Mouse (Mus musculus) induced T-regulatory cell, adult 2 months (primary cell): Measurements from ENCODE around the gene Zfp169.
A peak's percentile ranks its signal among the peaks of the same experiment; 100 is the strongest.
"Not testable (repeated sequence)": the region's sequence is repeated elsewhere in the genome, so short reads cannot be mapped to it uniquely, and the experiment has no call there.

Source experiments
- DNase-seq: peaks from one replicate; pipeline ENCODE4 v3.0.0-alpha.2; 2012; ENCODE audit warnings: low read depth

Zfp169 gene

DNA sequence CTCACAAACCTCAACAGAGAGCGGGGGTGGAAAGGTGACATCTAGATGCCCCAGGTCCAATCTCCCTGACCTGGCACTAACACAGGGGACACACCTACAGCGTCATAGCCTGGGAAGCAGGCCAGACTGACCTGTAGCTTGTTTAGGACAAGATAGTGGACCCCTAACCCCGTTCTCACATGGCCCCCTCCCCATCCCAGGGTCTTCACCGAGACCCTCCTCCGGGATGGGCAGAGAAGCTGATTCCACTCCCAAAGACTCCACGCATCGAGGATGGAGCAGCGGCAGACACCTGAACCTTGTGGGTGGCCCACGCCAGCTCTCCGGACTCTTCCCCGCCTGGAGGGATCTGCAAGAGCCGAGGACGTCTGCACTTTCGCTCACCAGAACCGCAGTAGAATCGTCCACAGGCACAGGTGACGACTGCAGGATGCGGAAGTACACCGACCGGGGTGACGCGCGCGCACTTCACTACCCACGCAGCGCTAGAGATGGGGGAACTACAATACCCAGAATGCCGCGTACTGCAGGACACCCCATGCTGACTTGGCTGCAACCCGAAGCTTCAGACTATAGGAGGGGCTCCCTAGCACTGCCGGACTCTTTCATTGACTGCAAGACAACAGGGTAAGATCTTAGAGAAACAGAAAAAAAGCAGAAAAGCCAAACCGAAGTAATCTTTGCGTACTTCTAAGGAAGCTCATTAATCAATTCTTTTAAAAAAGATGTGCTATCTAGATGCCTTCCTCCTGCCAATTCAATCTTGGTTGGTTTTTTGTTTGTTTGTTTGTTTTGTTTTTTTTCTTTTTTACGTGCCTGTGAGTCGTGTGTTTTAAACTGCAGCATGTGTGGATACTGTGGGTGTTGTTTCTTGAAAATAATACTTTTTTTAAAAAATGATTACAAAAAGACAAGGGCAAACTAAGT, at the start of gene Zfp169, which contains the start of gene A830005F24Rik:
Gene Zfp169 (minus strand): TSS at position 449 of the 927 bp plus-strand sequence.
Gene A830005F24Rik (plus strand): TSS at position 568 of the 927 bp plus-strand sequence.
- peak; percentile 96 for DNase-seq

DNA sequence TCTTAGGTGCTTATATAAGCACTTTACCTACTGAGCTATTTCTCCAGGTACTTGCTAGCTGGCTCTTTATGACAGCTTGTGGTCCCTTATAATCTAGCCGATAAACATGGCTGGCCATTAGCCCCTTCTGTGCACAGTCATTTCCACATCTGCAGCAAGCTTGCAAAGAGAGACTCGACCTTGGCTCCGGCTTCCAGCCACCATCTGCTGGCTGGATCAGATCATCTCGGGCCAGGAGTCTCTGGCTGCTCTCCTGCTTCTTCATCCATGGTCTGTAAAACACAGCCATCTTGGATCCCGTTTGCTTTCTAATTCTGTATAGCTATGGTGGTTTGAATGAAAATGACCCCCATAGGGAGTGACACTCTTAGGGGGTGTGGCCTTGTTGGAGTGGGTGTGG, 49.1 kb upstream of the Zfp169 start:
- DNase-seq: no peak

DNA sequence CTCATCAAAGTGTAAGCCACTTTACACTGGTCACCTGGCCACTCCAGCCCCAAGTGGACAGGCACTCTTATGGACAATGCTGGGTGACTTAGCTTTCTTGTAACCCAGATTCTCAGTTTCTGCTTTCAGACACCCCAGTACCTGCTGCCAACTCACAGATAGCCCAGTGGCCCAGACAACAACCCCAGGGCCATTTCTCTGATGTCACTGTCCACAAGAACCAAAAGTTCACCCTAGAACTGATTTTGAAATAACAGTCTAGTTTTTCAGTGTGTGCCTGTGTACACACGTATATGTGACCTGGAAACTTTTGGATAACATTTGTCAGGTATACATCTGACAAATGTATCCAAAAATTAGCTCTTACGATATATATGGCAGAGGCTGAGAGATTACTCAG, 48.2 kb upstream of the Zfp169 start:
- no peak for DNase-seq

DNA sequence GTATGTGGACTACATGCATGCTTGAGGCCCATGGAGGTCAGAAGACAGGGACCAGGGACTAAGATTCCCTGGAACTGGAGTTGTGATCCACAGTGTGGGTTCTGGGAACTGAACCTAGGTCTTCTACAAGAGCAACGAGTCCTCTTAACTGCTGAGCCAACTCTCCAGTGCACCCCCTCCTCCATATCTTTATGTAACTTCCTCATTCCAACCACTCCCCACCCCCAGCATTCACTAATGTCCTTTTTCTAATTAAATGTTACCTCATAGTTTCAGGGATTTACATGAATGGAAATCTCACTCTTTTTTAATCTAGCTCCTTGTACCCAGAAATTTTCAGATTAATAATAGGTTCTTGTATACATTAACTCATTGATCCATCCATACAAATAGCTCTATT, 42.7 kb upstream of the Zfp169 start:
- DNase-seq: no peak

DNA sequence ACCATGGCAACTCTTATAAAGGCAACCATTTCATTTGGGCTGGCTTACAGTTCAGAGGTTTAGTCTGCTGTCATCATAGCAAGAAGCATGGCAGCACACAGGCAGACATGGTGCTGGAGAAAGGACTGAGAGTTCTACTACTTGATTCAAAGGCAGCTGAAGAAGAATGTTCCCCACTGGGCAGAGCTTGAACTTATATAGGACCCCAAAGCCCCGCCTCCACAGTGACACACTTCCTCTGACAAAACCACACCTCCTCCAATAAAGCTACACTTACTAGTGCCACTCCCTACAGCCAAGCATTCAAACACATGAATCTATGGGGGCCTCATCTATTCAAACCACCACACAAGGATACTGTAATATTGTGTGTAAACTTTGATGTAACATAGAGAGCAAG, 41.3 kb upstream of the Zfp169 start:
- DNase-seq: no peak

DNA sequence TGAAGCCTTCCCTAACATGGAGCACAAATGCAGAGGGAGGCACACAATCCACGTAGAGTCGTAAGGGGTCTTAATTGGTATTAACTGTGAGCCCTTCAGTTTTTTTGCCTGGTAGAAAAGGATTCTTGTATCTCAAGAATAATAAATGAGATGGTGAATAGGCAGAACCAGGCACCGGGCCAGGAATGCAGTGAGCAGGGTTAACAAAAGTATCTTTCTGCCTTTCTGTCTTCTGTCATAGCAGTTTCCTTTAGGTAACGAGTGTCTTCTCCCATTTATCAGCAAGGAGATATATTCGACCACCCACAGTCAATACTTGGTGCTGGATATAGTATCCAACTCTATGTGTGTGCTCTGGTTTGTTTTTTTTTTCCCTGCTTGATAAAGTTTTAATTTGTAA, 40.3 kb upstream of the Zfp169 start:
- no peak for DNase-seq

DNA sequence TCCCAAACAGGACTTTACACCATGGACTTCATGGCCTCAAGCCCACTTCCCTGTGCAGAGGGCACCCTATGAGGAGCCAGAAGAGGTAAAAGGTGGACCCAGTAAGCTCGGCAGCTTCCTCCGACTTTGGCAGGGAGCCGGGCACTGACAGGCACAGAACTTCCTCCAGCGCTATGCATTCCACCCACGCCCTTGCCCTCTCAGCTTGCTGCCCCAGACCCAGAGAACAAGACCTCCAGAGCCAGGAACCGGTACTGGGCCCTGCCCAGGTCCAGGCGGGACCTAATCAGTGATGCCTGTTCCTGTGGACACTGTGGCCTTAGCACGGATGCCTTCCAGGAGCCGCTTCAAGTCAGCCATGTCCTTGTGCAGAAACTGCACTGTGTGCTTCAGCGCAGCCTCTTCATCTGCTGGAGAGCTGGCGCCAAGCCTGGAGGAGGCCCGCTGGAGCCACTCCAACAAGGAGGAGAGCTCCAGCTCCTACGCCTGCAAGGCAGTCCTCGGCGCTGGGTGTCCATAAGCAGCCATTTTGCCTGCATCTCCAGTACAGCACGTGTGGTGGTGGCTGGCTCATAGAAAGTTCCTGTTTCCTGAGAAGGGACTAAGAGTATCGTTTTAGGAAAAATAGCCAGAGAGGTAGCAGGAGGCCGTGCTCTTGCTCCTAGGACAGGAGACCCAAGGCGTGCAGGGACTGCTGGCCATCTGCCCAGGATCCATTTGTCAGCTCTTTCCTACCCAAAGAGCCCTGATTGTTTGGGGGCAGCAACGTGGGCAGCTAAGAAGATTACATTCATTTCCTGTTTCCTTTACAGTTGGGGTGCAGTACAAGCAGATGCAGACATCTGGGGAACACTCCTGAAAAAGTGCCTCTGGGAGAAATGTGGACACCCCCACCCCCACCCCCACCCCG, 39.2 kb upstream of the Zfp169 start:
- peak; percentile 28 for DNase-seq

DNA sequence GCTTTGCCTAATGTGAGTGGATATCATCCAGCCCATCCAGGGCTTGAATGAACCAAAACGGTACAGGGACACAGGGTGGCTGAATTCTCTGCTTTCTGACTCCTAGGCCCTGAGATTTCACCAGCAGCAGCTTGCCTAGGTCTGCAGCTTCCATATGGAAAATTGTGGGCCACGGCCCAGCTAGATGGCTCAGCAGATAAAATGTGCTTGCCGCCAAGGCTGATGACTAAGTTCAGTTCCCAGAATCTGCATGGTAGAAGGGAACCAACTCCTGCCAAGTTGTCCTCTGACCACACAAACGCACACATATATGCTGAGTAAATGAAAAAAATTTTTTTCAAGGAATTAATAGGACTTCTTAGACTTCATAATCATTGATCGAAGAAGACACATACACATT, 35.0 kb upstream of the Zfp169 start:
- DNase-seq: no peak

DNA sequence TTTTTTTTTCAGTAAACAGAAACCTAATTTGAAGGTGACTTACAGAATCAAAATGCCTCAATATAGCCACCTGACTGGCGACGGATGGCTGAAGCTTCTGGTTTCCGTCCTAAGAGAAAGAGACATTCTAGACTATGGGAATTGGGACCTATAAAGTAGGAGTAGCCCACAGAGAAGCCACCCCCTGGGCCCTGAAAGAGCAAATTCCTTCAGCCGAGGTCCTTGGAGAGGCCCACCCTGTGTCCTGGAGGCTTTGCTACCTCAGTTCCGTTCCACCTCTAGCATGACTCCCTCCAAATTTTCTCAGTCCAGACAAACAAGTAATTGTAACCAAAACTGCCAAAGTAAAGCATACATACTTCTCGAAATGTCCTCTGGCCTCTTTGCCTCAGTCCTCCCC, 34.4 kb upstream of the Zfp169 start:
- DNase-seq: no peak

DNA sequence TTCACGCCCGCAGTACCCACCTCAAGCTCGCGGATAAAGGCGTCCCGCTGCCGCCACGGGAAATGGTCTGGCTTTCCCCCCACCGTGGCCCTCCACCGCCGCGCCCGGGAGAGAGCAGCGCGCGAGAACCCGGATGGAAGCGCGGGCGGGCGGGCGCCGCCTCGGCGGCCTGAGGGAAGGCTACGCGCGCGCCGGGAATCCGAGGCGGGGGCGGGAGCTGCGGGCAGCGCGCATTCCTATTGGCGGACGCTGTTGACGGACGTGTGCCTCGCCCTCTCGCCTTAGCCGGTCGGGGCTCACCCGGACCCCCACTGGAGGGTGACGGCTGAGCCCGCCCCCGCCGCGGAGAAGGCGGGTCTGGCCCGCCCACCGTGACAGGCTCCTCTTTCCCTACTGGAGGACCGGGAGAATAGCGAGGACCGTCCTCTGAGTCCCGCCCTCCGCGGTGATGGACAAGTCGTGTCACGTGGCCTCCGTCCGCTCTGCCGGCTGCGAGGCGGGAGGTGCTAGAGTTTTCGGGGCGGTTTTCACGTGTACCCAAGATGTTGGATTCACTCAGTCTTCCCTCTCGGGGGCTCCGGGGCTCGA, 33.2 kb upstream of the Zfp169 start:
- peak; percentile 97 for DNase-seq

DNA sequence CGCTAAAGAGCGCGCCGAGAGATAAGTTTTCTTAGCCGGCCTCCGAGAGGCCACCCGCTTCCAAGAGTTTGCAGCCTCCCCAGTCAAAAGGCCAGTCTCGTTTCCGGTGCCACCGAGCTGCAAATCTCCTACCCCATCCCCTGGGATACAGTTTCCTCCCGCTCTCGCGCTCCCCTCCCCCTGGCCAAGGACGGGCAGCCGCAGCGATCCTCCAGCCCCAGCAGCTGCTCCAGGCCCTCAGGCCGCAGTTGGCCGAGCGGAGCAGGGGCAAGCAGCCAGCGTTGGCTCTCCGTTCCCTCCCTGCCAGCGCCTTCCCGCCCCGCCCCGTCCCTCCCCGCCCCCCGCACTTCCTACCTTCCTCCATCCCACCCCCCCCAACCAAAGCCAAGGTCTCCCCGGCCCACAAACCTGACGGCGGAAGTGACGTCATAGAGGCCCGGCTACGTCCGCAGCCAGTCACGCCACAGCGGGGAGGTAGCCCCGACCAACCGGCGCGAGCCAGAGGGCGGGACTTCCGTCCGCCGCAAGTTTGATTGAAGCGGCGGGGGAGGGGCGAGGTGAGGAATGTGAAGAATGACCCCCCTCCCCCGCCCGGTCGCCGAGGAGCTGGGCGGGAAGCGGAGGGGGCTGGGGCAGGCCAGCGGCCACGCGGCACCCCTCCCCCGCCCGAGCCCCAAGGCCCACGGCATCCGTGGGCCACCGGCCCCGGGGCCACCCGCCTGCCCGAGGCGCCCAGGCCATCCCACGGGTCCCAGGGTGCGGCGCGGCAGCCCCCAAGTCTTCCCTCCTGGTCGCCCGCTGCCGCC, 32.4 kb upstream of the Zfp169 start:
- peak; percentile 99 for DNase-seq

DNA sequence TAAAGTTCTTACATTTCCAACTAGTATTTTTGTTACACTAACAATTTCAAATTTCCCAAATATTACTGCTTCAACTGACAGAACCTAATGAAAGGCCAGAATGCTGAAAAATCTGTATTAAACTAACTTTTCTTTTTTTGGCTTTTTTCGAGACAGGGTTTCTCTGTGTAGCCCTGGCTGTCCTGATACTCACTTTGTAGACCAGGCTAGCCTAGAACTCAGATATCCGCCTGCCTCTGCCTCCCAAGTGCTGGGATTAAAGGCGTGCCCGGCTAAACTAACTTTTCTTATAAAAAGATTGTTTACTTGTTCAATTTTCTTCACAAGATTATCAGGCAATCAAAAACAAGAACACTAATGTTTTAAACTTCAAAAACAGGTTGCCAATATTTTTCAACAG, 31.6 kb upstream of the Zfp169 start:
- DNase-seq: no peak

DNA sequence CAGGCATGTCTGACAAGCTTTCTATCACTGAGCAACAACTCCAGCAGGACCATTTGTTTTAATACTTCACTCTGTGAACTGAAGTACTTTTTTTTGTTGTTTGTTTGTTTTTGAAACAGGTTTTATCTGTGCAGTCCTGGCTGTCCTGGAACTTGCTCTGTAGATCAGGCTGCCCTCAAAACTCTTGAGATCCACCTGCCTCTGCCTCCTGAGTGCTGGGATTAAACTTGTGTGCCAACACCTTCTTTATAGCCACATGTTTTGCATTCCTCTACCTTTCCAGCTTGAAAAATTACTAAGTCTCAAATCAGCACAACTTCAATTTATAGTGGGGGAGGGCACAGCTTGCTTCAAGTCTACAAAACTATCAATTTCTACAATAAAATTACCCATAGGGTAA, 31.1 kb upstream of the Zfp169 start:
- no peak for DNase-seq

DNA sequence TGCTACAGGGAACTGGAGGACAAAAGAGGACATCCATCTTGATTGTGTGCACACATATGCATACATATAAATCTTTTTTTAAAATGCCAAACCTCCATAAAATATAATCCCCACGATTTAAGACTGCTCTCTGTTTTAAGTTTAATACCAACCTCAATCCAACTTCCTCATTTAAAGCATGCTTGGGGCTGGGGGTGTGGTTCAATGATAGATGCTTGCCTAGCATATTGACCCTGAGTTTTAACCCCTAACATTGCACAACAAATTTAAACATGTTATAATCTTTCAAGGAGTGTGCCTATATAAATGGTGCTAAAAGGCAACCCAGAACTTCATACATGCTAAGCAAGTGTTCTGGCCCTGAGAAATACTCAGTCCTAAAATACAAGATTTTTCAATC, 27.2 kb upstream of the Zfp169 start:
- no peak for DNase-seq

DNA sequence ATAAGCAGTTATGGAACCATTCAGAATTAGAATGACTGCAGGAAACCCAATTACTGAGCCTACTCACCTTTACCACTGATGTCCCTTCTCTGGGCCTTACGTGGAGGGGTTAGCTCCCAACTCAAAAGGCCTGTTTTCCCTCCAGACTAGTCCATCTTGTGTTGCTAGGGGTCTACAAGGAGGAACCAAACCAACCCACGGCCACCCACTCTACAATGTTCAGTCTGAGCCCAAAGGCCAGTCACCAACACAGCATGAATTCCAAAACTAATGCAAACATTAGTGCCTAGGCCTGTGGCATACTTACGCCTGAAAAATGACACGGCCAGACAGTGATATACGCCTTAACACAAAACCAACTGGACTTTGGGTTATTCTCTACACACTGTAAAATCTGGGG, 20.2 kb upstream of the Zfp169 start:
- DNase-seq: no peak

DNA sequence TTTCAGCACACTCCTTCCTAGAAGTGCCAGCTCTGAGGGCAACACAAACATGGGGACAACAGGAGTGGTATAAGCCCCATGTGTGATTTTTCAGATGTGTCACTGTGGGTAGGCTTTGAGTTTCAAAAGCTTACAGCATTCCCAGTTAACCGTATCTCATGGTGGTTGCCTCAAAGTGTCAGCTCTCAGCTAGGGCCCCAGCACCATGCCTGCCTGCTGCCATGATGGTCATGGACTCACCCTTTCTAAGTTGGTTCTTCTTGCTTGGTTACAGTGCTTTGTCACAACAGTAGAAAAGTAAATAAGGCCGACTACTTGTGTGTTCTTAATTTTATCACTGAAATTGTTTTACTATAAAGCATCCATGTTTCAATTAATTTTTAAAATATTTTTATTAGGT, 18.2 kb upstream of the Zfp169 start:
- DNase-seq: no peak

DNA sequence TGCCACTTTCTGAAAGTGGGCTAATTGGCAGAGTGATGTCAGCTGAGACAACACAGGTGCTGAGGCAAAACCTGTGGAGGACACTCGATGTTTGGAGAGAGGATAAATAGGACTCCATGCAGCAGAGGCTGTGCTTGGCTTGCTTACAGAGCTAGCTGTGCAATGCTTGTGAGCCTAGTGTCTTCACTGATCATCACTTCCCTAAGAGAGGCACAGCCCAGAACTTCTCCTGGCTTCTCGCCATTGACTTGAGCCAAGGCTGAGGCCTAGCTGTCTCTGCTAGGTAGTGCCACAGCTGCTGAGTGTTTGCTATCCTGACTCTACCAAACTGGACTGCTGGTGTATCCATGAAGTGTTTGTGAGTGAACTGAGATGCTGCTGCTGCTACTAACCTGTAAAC, 17.4 kb upstream of the Zfp169 start:
- no peak for DNase-seq

DNA sequence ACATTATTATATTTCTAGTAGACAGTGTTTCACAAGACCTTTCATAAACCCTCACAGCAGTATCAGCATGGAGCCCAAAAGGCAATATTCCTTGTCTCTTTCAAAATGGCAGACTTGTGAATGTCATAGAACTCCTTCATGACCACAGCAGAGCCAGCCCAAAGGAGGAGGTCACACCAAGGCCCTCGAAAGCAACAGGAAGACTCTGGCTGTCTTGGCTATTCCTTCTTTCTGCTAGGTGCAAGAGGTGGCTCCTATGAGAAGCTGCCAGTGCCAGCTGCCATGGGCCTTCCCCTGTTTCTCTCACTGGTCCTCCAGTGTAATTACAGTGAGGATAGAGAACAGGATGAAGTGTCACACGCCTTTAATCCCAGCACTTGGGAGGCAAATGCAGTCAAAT, 15.8 kb upstream of the Zfp169 start:
- no peak for DNase-seq

DNA sequence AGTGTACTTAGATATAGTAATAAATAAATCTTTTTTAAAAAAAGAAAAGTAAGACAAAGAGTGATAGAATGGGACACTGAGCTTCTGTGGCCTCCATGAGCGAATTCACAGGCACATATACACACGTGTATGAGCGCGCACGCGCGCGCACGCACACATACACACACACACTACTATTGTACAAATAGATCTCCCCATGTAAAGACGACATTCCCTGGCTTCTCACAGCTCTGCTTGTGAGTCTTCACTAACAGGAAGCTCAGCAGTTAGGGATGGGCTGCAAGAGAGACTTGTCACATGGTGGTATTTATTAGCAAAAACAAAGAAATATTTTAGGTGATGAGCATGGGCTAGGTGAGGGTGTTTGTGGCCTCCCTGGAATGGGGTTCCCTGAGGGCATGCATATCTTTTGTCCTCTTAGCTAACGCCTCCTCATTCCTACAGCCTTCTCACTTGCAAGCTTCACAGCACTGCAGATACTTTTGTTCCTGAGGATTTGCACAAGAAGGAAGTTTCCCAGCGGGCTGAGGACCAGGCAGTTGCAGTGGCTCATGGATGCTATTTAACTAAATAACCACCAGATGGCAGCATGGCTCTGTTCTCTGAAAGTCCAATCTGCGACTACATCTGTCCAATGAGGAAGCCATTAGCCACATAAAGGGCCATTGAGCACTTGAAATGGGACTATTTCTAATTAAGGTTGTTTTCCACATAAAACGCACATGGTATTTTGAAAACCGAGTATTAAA, 15.0 kb upstream of the Zfp169 start:
- DNase-seq: peak; percentile 91

DNA sequence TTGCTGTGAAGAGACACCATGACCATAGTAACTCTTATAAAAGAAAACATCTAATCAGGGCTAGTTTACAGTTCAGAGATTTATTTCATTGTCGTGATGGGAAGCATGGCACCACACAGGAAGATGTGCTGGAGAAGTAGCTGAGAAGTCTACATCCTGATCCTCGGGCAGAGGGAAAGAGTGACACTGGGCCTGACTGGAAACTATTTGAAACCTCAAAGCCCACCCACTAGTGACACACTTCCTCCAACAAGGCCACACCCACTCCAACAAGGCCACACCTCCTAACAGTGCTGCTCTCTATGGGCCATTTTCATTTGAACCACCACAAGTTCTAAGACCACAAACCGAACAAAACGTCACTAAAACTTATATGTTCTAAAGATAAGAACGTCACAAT, 12.5 kb upstream of the Zfp169 start:
- DNase-seq: peak; percentile 58

DNA sequence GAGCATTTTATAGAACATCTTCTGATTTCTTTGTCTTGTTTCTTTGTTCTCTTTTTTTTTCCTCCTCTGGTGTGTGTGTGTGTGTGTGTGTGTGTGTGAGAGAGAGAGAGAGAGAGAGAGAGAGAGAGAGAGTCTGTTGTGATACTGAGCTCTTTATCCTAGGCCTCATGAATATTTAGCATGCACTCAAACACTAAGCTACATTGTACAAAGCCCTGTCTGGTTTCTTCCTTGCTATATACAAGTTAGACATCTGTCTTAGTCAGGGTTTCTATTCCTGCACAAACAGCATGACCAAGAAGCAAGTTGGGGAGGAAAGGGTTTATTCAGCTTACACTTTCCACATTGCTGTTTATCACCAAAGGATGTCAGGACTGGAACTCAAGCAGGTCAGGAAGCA, 5.9 kb upstream of the Zfp169 start:
- not testable (repeated sequence) for DNase-seq
